Mouse (Mus musculus) gastrocnemius, adult 2 months (tissue): ENCODE results near the gene Fgfr4. TPM values are rescaled to one million over a fixed set of nuclear protein-coding genes. Genes with fewer than 3 reads are reported as not detected.

ENCODE experiments used
- DNase-seq: peaks from one replicate; pipeline ENCODE4 v3.0.0; 2022
- H3K27ac ChIP-seq: fragments of 200-600 bp; 2 replicates; pipeline ENCODE4 v1.8.1; 2022; ENCODE audit warnings: mild to moderate bottlenecking
- H3K4me3 ChIP-seq: fragments of 200-600 bp; 2 replicates; pipeline ENCODE4 v1.8.1; 2022; ENCODE audit warnings: mild to moderate bottlenecking, moderate library complexity
- CTCF ChIP-seq: fragments of 200-600 bp; IDR thresholded peaks from 2 replicates; pipeline ENCODE4 v1.8.1; 2022; ENCODE audit warnings: antibody characterized with exemption, mild to moderate bottlenecking, moderate library complexity
- intact Hi-C: fragments of 180-260 bp; cut with DNase I; formaldehyde crosslinking; loops from one replicate; pipeline ENCODE4 v1.15.1; 2025
- long read RNA-seq, 2 experiments: library from polyadenylated mRNA; stranded (forward); transcript quantifications; one replicate each; pipeline ENCODE4 v2.0.0; 2021
- total RNA-seq, 2 experiments: library from RNA; stranded (reverse); gene quantifications; 2 replicates each; pipeline ENCODE4 v1.2.3; 2021

Fgfr4 gene
- 1 to 10 TPM; 2.1 to 2.3 TPM for total RNA-seq
- long read RNA-seq, experiment 1, partial matches to known transcripts, result 2 of 2 reads
- long read RNA-seq, experiment 1, other reads (novel, unspliced or antisense), result 0 of 2 reads
- long read RNA-seq, experiment 2, partial matches to known transcripts, result 0 of 4 reads
- long read RNA-seq, experiment 2, other reads (novel, unspliced or antisense), result 1 of 4 reads

DNA sequence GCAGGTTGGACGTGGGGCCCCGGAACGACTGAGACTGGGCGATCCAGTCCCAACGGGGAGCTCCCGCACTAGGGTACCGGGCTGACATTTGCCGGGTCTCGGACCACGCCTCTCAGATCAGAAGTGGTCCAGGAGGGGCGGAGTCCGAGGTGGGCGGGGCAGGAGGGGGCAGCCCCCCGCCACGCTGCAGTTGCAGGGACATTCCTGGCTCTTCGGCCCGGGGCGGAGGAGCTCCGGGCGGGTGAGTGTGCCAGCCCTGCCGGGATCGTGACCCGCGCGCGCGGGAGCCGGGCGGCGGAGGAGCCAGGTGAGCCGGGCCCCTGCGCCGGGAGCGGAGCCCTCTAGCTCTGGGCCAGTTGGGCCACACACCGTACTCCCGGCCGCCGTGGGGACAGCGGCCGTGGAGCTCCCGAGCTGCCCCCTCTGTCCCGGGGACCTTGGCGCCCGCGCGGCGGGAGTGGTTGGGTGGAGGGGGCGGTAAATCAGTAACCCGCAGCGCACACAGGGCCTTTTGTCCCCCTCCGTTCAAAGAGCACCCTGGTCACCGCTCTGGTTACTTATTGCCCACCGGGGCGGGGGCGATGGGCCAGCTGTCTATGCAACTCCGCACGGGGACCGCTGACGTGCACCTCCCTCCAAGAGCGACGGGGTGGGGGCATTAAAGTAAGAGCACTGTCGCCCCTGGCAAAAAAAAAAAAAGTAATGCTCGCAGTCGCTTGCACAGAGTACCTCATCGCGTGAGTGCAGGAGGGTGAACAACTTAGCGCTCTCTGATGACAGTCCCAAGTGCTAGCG is at the start of gene Fgfr4:
Gene Fgfr4, plus strand, starts transcription at position 20 of the 795 bp plus-strand sequence.
- peak; percentile 58 for DNase-seq
- TF ChIP-seq CTCF, result no peak
- peak within 1 kb of the TSS; percentile 69 for H3K4me3 ChIP-seq
- intact Hi-C loops, result no loop called here
- H3K27ac ChIP-seq, result peak within 1 kb of the TSS; percentile 66

DNA sequence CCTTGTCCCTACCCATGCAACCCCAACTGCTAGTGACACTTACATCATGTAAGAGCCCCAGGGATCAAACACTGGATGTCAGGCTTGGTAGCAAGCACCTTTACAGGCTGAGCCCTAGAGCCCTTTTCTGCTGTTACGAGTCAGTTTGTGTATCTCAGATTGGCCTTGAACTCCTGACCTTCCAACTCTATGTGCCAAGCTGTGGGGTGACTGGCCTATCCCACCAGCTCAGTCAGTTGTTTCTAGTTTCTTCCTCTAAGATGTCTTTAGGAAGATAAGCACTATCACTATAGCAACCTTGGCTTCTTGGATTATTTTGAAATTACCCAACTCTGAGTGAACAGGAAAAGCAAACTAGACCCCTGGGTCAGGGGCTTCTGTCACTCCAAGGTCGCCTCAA is 49.1 kb upstream of the Fgfr4 start:
- DNase-seq, result no peak
- H3K27ac ChIP-seq, result no peak overlapping the region
- intact Hi-C loops, result no loop called here
- TF ChIP-seq CTCF, result no peak
- no peak overlapping the region for H3K4me3 ChIP-seq

- Histone ChIP-seq H3K4me3 (peak within 1 kb of the TSS; percentile 81), H3K27ac (peak within 1 kb of the TSS; percentile 90)
- peak; percentile 99 for DNase-seq
- peak; percentile 50 for TF ChIP-seq CTCF
- intact Hi-C loops, result loop anchor here (5.0 kb wide), 1 partner anchor 62 kb away; no protein-coding TSS in a partner anchor
Measured at GRCm38 (mm10) chr13:55105045-55105952, 47.1 kb upstream of the Fgfr4 start, which contains the start of gene Zfp346. TSS of gene Zfp346 (plus strand) at chr13:55105311.

GRCm38 (mm10) chr13:55105953-55106691 is 46.3 kb upstream of the Fgfr4 start:
- no peak for TF ChIP-seq CTCF
- peak overlapping the region; percentile 90 for H3K27ac ChIP-seq
- peak; percentile 26 for DNase-seq
- intact Hi-C loops, result loop anchor here (5.0 kb wide), 1 partner anchor 61 kb away; no protein-coding TSS in a partner anchor
- H3K4me3 ChIP-seq, result peak overlapping the region; percentile 81

DNA sequence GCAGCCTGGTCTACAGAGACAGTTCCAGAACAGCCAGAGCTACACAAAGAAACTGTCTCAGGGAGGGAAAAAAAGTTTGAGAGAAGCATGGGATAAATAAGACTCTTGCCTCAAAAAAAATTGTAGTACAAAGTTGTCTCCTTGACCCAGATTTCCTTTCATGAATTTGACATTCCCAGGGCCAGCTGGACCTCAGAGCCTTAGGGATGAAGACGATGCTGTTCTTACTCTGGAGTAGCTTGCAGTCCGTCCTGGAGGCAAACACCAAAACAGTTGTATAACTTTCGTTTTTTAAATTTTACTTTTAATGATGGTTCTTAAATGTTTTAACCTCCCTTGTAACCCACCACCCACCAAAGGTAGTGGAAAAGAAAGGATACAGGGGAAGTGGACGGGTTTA is 45.3 kb upstream of the Fgfr4 start:
- H3K4me3 ChIP-seq, result no peak overlapping the region
- intact Hi-C loops, result loop anchor here (5.0 kb wide), 1 partner anchor 60 kb away; no protein-coding TSS in a partner anchor
- no peak for TF ChIP-seq CTCF
- DNase-seq, result no peak
- H3K27ac ChIP-seq, result peak overlapping the region; percentile 73

GRCm38 (mm10) chr13:55107694-55108093 is 44.7 kb upstream of the Fgfr4 start:
- TF ChIP-seq CTCF, result no peak
- intact Hi-C loops, result loop anchor here (5.0 kb wide), 1 partner anchor 60 kb away; no protein-coding TSS in a partner anchor
- Histone ChIP-seq H3K4me3 (no peak overlapping the region), H3K27ac (peak overlapping the region; percentile 73)
- DNase-seq, result peak; percentile 55

- DNase-seq, result no peak
- intact Hi-C loops, result no loop called here
- H3K4me3 ChIP-seq, result no peak overlapping the region
- no peak overlapping the region for H3K27ac ChIP-seq
- no peak for TF ChIP-seq CTCF
Measured at GRCm38 (mm10) chr13:55114375-55114774, 38.1 kb upstream of the Fgfr4 start.

GRCm38 (mm10) chr13:55124903-55125302 is 27.5 kb upstream of the Fgfr4 start:
- Histone ChIP-seq H3K27ac (no peak overlapping the region), H3K4me3 (no peak overlapping the region)
- intact Hi-C loops, result no loop called here
- DNase-seq, result no peak
- TF ChIP-seq CTCF, result no peak

- no peak for TF ChIP-seq CTCF
- intact Hi-C loops, result no loop called here
- no peak within 1 kb of the TSS for H3K27ac ChIP-seq
- H3K4me3 ChIP-seq, result no peak within 1 kb of the TSS
- no peak for DNase-seq
Measured at GRCm38 (mm10) chr13:55133448-55133847, 19.0 kb upstream of the Fgfr4 start, which contains the start of gene Gm17617. TSS of gene Gm17617 (minus strand) at chr13:55133548.

DNA sequence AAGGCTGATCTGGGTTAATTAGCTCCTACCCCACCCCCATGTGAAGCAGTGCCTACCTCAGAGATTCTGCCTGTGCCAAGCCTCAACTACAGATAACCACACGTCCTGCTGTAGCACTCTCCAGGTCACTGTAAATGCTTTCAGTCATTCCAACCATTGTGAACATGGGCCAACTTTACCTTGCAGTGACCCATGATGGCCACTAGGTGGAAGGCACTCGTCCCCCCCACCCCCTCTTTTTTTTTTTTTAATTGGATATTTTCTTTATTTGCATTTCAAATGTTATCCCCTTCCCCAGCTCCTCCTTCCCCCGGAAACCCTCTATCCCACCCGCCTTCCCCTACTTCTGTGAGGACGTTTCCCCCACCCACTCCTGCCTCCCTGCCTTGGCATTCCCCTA is 17.1 kb upstream of the Fgfr4 start:
- peak; percentile 80 for TF ChIP-seq CTCF
- H3K4me3 ChIP-seq, result no peak overlapping the region
- H3K27ac ChIP-seq, result no peak overlapping the region
- DNase-seq, result no peak
- intact Hi-C loops, result loop anchor here (1.0 kb wide), 1 partner anchor 43 kb away; no protein-coding TSS in a partner anchor

DNA sequence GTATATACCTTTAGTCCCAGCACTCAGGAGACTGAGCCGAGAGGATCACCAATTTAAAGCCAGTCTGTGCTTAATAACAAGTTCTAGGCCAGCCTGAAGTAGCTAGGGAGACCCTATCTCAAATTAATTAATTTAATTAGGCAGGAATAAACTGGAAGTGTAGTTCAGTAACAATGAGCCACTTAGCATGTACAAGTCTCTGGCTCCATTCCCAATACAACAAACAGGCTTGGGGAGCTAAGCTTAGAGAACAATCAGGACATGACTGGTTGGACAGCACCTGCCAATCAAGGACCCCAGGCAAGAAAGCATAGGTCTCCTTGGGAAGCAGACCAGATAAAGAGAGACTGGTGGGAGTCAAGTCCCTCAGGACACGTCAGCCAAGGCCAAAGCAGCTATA is 12.2 kb upstream of the Fgfr4 start:
- intact Hi-C loops, result no loop called here
- no peak for DNase-seq
- no peak for TF ChIP-seq CTCF
- H3K4me3 ChIP-seq, result no peak overlapping the region
- no peak overlapping the region for H3K27ac ChIP-seq

- intact Hi-C loops, result no loop called here
- DNase-seq, result no peak
- no peak overlapping the region for H3K27ac ChIP-seq
- H3K4me3 ChIP-seq, result peak overlapping the region; percentile 7; the same call in 1 of the 2 replicates
- no peak for TF ChIP-seq CTCF
Measured at GRCm38 (mm10) chr13:55153951-55154350, 1.5 kb downstream of the Fgfr4 start.
